Mouse (Mus musculus): ENCODE data around the gene Nol4l. TPM values are rescaled to one million over a fixed set of nuclear protein-coding genes. Genes with fewer than 3 reads are reported as not detected.
A peak's percentile ranks its signal among the peaks of the same experiment; 100 is the strongest.

The Nol4l gene
- 26.0 and 26.7 TPM in 2 replicates for polyA plus RNA-seq (2014; fragmentation: Nextera tagmentation; extraction: Ambion mirVana)

DNA sequence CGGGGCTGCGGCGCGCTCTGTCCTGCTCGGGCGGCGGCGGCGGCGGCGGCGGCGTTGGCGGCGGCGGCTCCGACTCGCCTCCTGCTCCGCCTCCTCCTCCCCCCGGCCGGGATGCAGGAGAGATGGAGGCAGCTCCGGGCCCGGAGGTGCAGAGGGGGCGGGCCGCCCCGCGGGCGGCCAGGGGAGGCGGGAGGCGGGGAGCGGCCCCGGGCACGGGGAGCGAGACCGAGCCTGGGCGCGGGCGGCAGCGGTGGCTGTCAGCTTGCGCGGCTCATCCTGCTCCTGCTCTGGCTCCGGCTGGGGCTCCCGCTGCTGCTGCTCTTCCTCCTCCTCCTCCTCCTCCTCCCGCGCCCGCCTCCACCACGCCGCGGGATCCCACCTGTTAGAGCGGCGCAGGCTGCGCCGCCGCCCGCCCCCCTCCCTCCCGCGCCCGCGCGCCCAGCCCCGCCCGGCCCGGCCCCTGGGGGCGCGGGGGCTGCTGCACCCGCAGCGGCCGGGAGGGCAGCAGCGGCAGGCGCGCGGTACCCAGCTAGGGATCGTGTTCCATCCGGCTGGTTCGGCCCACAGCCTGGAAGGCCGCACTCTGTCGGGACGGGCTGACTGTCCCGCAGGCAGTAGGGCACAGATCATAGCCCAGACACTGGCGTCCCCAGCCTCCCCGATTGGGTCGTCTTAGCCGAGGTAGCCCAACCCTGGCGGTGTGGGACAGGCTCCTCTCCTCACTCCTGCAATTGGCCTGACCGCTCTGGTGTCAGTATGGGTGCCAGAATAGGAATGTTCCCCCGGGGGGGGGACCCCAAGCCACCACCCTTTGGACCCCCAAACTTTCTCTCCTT is at the start of gene Nol4l:
Gene Nol4l, minus strand, starts transcription at position 41 of the 836 bp plus-strand sequence.
- Histone ChIP-seq H3K9me3 (ENCODE audit: control insufficient read depth, low read length) (no peaks in the 10 kb centered on the region), H3K27me3 (ENCODE audit: control insufficient read depth, insufficient read depth, low read length) (peaks cover 17% of the 10 kb centered on the region; the same call in 1 of the 2 replicates), H3K4me1 (replicated peaks; ENCODE audit: control insufficient read depth, insufficient read depth, low read length) (peaks cover 18% of the 10 kb centered on the region), H3K4me3 (ENCODE audit: low read depth, low read length) (peak within 1 kb of the TSS; percentile 70), H3K36me3 (ENCODE audit: control insufficient read depth, insufficient read depth, low read length) (no peaks in the 10 kb centered on the region), H3K9ac (ENCODE audit: low read depth, low read length) (peak within 1 kb of the TSS; percentile 85), H3K4me2 (replicated peaks; ENCODE audit: low read depth, low read length) (peak within 1 kb of the TSS; percentile 99), H3K27ac (ENCODE audit: low read depth, low read length) (peak within 1 kb of the TSS; percentile 96)
- ATAC-seq (ENCODE audit: low FRiP score), result peak; percentile 20; the same call in 1 of the 2 replicates
- peak; percentile 64 for DNase-seq (ENCODE audit: low spot score)
- WGBS, result under 1% methylated on average over 41 of the region's 86 CpGs

GRCm38 (mm10) chr2:153577122-153577521 is 47.4 kb upstream of the Nol4l start:
- Histone ChIP-seq H3K27ac (ENCODE audit: low read depth, low read length) (no peak overlapping the region), H3K27me3 (ENCODE audit: control insufficient read depth, insufficient read depth, low read length) (no peaks in the 10 kb centered on the region), H3K36me3 (ENCODE audit: control insufficient read depth, insufficient read depth, low read length) (no peaks in the 10 kb centered on the region), H3K4me1 (replicated peaks; ENCODE audit: control insufficient read depth, insufficient read depth, low read length) (no peaks in the 10 kb centered on the region), H3K9ac (ENCODE audit: low read depth, low read length) (no peak overlapping the region), H3K4me2 (replicated peaks; ENCODE audit: low read depth, low read length) (no peak overlapping the region), H3K9me3 (ENCODE audit: control insufficient read depth, low read length) (no peaks in the 10 kb centered on the region), H3K4me3 (ENCODE audit: low read depth, low read length) (no peak overlapping the region)
- WGBS, result 53% methylated on average over 4 of the region's 4 CpGs
- DNase-seq (ENCODE audit: low spot score), result no peak
- ATAC-seq (ENCODE audit: low FRiP score), result no peak

- WGBS, result 85% methylated on average over 3 of the region's 3 CpGs
- no peak overlapping the region for H3K27ac ChIP-seq (ENCODE audit: low read depth, low read length)
- no peak overlapping the region for H3K4me3 ChIP-seq (ENCODE audit: low read depth, low read length)
- no peaks in the 10 kb centered on the region for H3K36me3 ChIP-seq (ENCODE audit: control insufficient read depth, insufficient read depth, low read length)
- H3K9ac ChIP-seq (ENCODE audit: low read depth, low read length), result no peak overlapping the region
- no peaks in the 10 kb centered on the region for H3K27me3 ChIP-seq (ENCODE audit: control insufficient read depth, insufficient read depth, low read length)
- no peaks in the 10 kb centered on the region for H3K9me3 ChIP-seq (ENCODE audit: control insufficient read depth, low read length)
- no peak overlapping the region for H3K4me2 ChIP-seq (replicated peaks; ENCODE audit: low read depth, low read length)
- no peak for ATAC-seq (ENCODE audit: low FRiP score)
- H3K4me1 ChIP-seq (replicated peaks; ENCODE audit: control insufficient read depth, insufficient read depth, low read length), result no peaks in the 10 kb centered on the region
- DNase-seq (ENCODE audit: low spot score), result no peak
Measured at GRCm38 (mm10) chr2:153576150-153576549, 46.4 kb upstream of the Nol4l start.

GRCm38 (mm10) chr2:153575554-153575953 is 45.8 kb upstream of the Nol4l start:
- ATAC-seq (ENCODE audit: low FRiP score), result no peak
- no peak overlapping the region for H3K9ac ChIP-seq (ENCODE audit: low read depth, low read length)
- no peak overlapping the region for H3K4me2 ChIP-seq (replicated peaks; ENCODE audit: low read depth, low read length)
- no peaks in the 10 kb centered on the region for H3K9me3 ChIP-seq (ENCODE audit: control insufficient read depth, low read length)
- H3K36me3 ChIP-seq (ENCODE audit: control insufficient read depth, insufficient read depth, low read length), result no peaks in the 10 kb centered on the region
- no peak for DNase-seq (ENCODE audit: low spot score)
- no peaks in the 10 kb centered on the region for H3K4me1 ChIP-seq (replicated peaks; ENCODE audit: control insufficient read depth, insufficient read depth, low read length)
- WGBS, result 44% methylated on average over 6 of the region's 6 CpGs
- H3K4me3 ChIP-seq (ENCODE audit: low read depth, low read length), result no peak overlapping the region
- no peak overlapping the region for H3K27ac ChIP-seq (ENCODE audit: low read depth, low read length)
- H3K27me3 ChIP-seq (ENCODE audit: control insufficient read depth, insufficient read depth, low read length), result no peaks in the 10 kb centered on the region

- Histone ChIP-seq H3K9ac (ENCODE audit: low read depth, low read length) (no peak overlapping the region), H3K36me3 (ENCODE audit: control insufficient read depth, insufficient read depth, low read length) (no peaks in the 10 kb centered on the region), H3K9me3 (ENCODE audit: control insufficient read depth, low read length) (no peaks in the 10 kb centered on the region), H3K27ac (ENCODE audit: low read depth, low read length) (no peak overlapping the region), H3K27me3 (ENCODE audit: control insufficient read depth, insufficient read depth, low read length) (no peaks in the 10 kb centered on the region), H3K4me2 (replicated peaks; ENCODE audit: low read depth, low read length) (no peak overlapping the region), H3K4me1 (replicated peaks; ENCODE audit: control insufficient read depth, insufficient read depth, low read length) (no peaks in the 10 kb centered on the region), H3K4me3 (ENCODE audit: low read depth, low read length) (no peak overlapping the region)
- no peak for ATAC-seq (ENCODE audit: low FRiP score)
- DNase-seq (ENCODE audit: low spot score), result no peak
- 90% methylated on average over 9 of the region's 9 CpGs for WGBS
Measured at GRCm38 (mm10) chr2:153573101-153573500, 43.3 kb upstream of the Nol4l start.

DNA sequence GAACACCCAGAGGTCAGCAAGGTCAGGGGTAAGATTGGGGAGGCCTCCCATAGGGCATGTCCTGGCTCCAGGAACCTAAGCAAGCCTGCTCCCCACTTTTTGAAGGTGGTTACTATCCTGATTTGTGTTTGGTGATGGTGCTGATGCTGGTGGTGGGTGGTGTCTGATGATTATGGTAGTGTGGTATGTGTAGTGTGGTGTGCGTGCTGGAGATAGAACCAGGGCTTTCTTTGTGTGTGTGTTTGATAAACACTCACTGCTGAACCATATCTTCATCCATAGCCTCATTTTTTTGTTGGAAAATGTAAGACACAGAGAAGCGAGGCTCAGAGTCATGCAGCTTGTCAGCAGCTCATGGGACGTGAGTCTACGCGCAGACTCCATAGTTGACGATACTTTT is 38.8 kb upstream of the Nol4l start:
- Histone ChIP-seq H3K4me1 (replicated peaks; ENCODE audit: control insufficient read depth, insufficient read depth, low read length) (no peaks in the 10 kb centered on the region), H3K27ac (ENCODE audit: low read depth, low read length) (no peak overlapping the region), H3K9ac (ENCODE audit: low read depth, low read length) (no peak overlapping the region), H3K36me3 (ENCODE audit: control insufficient read depth, insufficient read depth, low read length) (no peaks in the 10 kb centered on the region), H3K27me3 (ENCODE audit: control insufficient read depth, insufficient read depth, low read length) (no peaks in the 10 kb centered on the region), H3K4me3 (ENCODE audit: low read depth, low read length) (no peak overlapping the region), H3K9me3 (ENCODE audit: control insufficient read depth, low read length) (no peaks in the 10 kb centered on the region), H3K4me2 (replicated peaks; ENCODE audit: low read depth, low read length) (no peak overlapping the region)
- WGBS, result 93% methylated on average over 6 of the region's 6 CpGs
- DNase-seq (ENCODE audit: low spot score), result no peak
- no peak for ATAC-seq (ENCODE audit: low FRiP score)

GRCm38 (mm10) chr2:153568013-153568412 is 38.2 kb upstream of the Nol4l start:
- H3K4me3 ChIP-seq (ENCODE audit: low read depth, low read length), result no peak overlapping the region
- H3K4me2 ChIP-seq (replicated peaks; ENCODE audit: low read depth, low read length), result no peak overlapping the region
- no peak overlapping the region for H3K27ac ChIP-seq (ENCODE audit: low read depth, low read length)
- H3K27me3 ChIP-seq (ENCODE audit: control insufficient read depth, insufficient read depth, low read length), result no peaks in the 10 kb centered on the region
- DNase-seq (ENCODE audit: low spot score) (no peak), ATAC-seq (ENCODE audit: low FRiP score) (no peak)
- 88% methylated on average over 4 of the region's 4 CpGs for WGBS
- no peaks in the 10 kb centered on the region for H3K9me3 ChIP-seq (ENCODE audit: control insufficient read depth, low read length)
- H3K36me3 ChIP-seq (ENCODE audit: control insufficient read depth, insufficient read depth, low read length), result no peaks in the 10 kb centered on the region
- H3K9ac ChIP-seq (ENCODE audit: low read depth, low read length), result no peak overlapping the region
- no peaks in the 10 kb centered on the region for H3K4me1 ChIP-seq (replicated peaks; ENCODE audit: control insufficient read depth, insufficient read depth, low read length)

DNA sequence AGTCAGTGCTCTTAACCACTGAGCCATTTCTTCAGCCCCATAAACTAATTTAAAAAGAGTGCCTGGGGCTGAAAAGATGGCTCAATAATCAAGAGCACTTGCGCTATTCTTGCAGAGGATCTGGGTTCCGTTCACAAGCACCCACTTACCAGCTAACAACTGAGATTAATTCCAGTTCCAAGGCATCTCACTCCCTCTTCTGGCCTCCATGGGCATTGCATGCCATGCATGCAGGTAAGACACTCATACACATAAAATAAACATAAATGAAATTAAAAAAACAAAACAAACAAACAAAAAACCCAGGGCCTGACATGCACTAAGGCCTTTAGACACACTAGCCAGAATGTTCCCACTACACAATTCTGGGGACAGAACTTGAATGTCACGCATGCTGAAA is 34.6 kb upstream of the Nol4l start:
- peaks cover 12% of the 10 kb centered on the region for H3K4me1 ChIP-seq (replicated peaks; ENCODE audit: control insufficient read depth, insufficient read depth, low read length)
- H3K4me2 ChIP-seq (replicated peaks; ENCODE audit: low read depth, low read length), result no peak overlapping the region
- 91% methylated on average over 3 of the region's 3 CpGs for WGBS
- no peak for DNase-seq (ENCODE audit: low spot score)
- H3K36me3 ChIP-seq (ENCODE audit: control insufficient read depth, insufficient read depth, low read length), result no peaks in the 10 kb centered on the region
- no peaks in the 10 kb centered on the region for H3K9me3 ChIP-seq (ENCODE audit: control insufficient read depth, low read length)
- H3K4me3 ChIP-seq (ENCODE audit: low read depth, low read length), result no peak overlapping the region
- ATAC-seq (ENCODE audit: low FRiP score), result no peak
- no peak overlapping the region for H3K9ac ChIP-seq (ENCODE audit: low read depth, low read length)
- no peaks in the 10 kb centered on the region for H3K27me3 ChIP-seq (ENCODE audit: control insufficient read depth, insufficient read depth, low read length)
- no peak overlapping the region for H3K27ac ChIP-seq (ENCODE audit: low read depth, low read length)

DNA sequence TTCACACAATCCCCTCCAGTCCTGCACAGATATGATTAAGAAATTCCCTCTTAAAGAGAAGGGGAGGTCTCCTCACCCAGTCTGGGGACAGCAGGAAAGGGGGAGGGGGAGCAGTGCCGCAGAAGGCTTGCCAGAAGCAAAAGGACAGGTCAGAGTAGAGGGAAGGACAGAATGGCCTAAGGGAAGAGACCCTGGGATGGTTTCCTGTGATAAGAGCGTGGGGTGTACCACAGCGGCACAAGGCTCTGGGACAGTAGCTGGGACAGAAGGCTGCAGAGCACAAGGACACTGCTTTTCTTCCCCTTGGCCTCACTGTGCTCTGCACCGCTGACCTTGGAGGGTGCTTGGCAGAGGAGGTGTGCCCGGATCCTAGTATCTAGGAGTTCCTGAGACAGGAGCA is 31.8 kb upstream of the Nol4l start:
- Histone ChIP-seq H3K36me3 (ENCODE audit: control insufficient read depth, insufficient read depth, low read length) (no peaks in the 10 kb centered on the region), H3K9ac (ENCODE audit: low read depth, low read length) (peak overlapping the region; percentile 35; the same call in 1 of the 2 replicates), H3K4me1 (replicated peaks; ENCODE audit: control insufficient read depth, insufficient read depth, low read length) (peaks cover 12% of the 10 kb centered on the region), H3K4me2 (replicated peaks; ENCODE audit: low read depth, low read length) (peak overlapping the region; percentile 37; the same call in 1 of the 2 replicates), H3K4me3 (ENCODE audit: low read depth, low read length) (no peak overlapping the region), H3K27me3 (ENCODE audit: control insufficient read depth, insufficient read depth, low read length) (no peaks in the 10 kb centered on the region), H3K9me3 (ENCODE audit: control insufficient read depth, low read length) (no peaks in the 10 kb centered on the region), H3K27ac (ENCODE audit: low read depth, low read length) (peak overlapping the region; percentile 72; the same call in 1 of the 2 replicates)
- no peak for ATAC-seq (ENCODE audit: low FRiP score)
- WGBS, result 49% methylated on average over 4 of the region's 5 CpGs
- DNase-seq (ENCODE audit: low spot score), result no peak

All from hindbrain, embryonic 11.5 days (tissue).